ENCODE assay signal across 8 mouse cellular contexts in genomic region chr10:91270955-91271741, GRCm38 (mm10).
A peak's percentile ranks its signal among the peaks of the same experiment; 100 is the strongest.
DNase-seq lines count a peak whose midpoint lies in the region; ATAC-seq and TF ChIP-seq lines count a peak whose summit lies in the region.

No protein-coding gene starts in this region.

- no peak overlapping the region for H3K9ac ChIP-seq in forebrain, embryonic 12.5 days
- H3K9ac ChIP-seq in heart, postnatal 0 days (replicated peaks; ENCODE audit: low read depth, low read length) = peak overlapping the region; percentile 29; the same call in 1 of the 2 replicates
- no peak overlapping the region for H3K9ac ChIP-seq in liver, embryonic 14.5 days (replicated peaks)
- H3K9ac ChIP-seq in neural tube, embryonic 11.5 days (ENCODE audit: low read length) = no peak overlapping the region
- no peak overlapping the region for H3K9ac ChIP-seq in stomach, embryonic 16.5 days (ENCODE audit: low read length)

- peaks cover 10% of the 10 kb centered on the region for H3K9me3 ChIP-seq in E14TG2a.4 (ENCODE audit: low read length)
- H3K9me3 ChIP-seq in forebrain, embryonic 12.5 days = no peaks in the 10 kb centered on the region
- H3K9me3 ChIP-seq in heart, postnatal 0 days (replicated peaks; ENCODE audit: control insufficient read depth, low read length) = no peaks in the 10 kb centered on the region
- H3K9me3 ChIP-seq in liver, embryonic 14.5 days (ENCODE audit: control insufficient read depth, low read length) = no peaks in the 10 kb centered on the region
- no peaks in the 10 kb centered on the region for H3K9me3 ChIP-seq in neural tube, embryonic 11.5 days (ENCODE audit: control insufficient read depth, low read length)
- no peaks in the 10 kb centered on the region for H3K9me3 ChIP-seq in stomach, embryonic 16.5 days (replicated peaks; ENCODE audit: control insufficient read depth, low read length)

- H3K27me3 ChIP-seq in E14TG2a.4 (ENCODE audit: insufficient read depth, low read length) = peaks cover 10% of the 10 kb centered on the region
- no peaks in the 10 kb centered on the region for H3K27me3 ChIP-seq in forebrain, embryonic 12.5 days
- H3K27me3 ChIP-seq in heart, postnatal 0 days (ENCODE audit: control insufficient read depth, insufficient read depth, low read length) = no peaks in the 10 kb centered on the region
- H3K27me3 ChIP-seq in liver, embryonic 14.5 days (ENCODE audit: control insufficient read depth, insufficient read depth, low read length) = no peaks in the 10 kb centered on the region
- H3K27me3 ChIP-seq in neural tube, embryonic 11.5 days (ENCODE audit: control insufficient read depth, insufficient read depth, low read length) = no peaks in the 10 kb centered on the region
- no peaks in the 10 kb centered on the region for H3K27me3 ChIP-seq in stomach, embryonic 16.5 days (ENCODE audit: control insufficient read depth, insufficient read depth, low read length)

- WGBS in forebrain, embryonic 12.5 days = 13% methylated on average over 14 of the region's 14 CpGs
- 11% methylated on average over 14 of the region's 14 CpGs for WGBS in heart, postnatal 0 days
- 9% methylated on average over 14 of the region's 14 CpGs for WGBS in liver, embryonic 14.5 days (ENCODE audit: insufficient replicate concordance)
- 14% methylated on average over 14 of the region's 14 CpGs for WGBS in neural tube, embryonic 11.5 days
- 16% methylated on average over 14 of the region's 14 CpGs for WGBS in stomach, embryonic 16.5 days

- ATAC-seq in forebrain, embryonic 12.5 days (ENCODE audit: low FRiP score) = peak; percentile 76
- peak; percentile 57; the same call in 1 of the 2 replicates for ATAC-seq in heart, postnatal 0 days (ENCODE audit: insufficient read depth, low read depth)
- 0 out of 2 replicates have a peak, but pooled peaks have one; percentile 41 for ATAC-seq in liver, embryonic 14.5 days (ENCODE audit: insufficient read depth)
- peak; percentile 63; the same call in 1 of the 2 replicates for ATAC-seq in neural tube, embryonic 11.5 days (ENCODE audit: insufficient read depth, low FRiP score, low TSS enrichment)
- ATAC-seq in stomach, embryonic 16.5 days (ENCODE audit: insufficient read depth, low FRiP score) = no peak

- peak; percentile 92 for TF ChIP-seq CTCF in E14TG2a.4 (conservative IDR thresholded peaks at IDR 0.05; ENCODE audit: low read length)
- TF ChIP-seq CTCF in heart, postnatal 0 days (IDR thresholded peaks at IDR 0.05; ENCODE audit: low read depth) = peak; percentile 96
- TF ChIP-seq CTCF in liver, embryonic 14.5 days (IDR thresholded peaks at IDR 0.05; ENCODE audit: low read depth) = peak; percentile 96

- 0 out of 2 replicates have a peak overlapping the region, but pooled peaks have one; percentile 27 for H3K4me3 ChIP-seq in E14TG2a.4 (replicated peaks; ENCODE audit: low read length)
- no peak overlapping the region for H3K4me3 ChIP-seq in forebrain, embryonic 12.5 days (replicated peaks)
- peak overlapping the region; percentile 34 for H3K4me3 ChIP-seq in heart, postnatal 0 days (ENCODE audit: low read depth, low read length)
- H3K4me3 ChIP-seq in liver, embryonic 14.5 days (ENCODE audit: insufficient read depth in 1 of 2, low read depth in 2 of 2, low read length in 2 of 2) = peak overlapping the region in 1 of 2 experiments; percentile 35; a peak in 2 of 4 replicates
- no peak overlapping the region for H3K4me3 ChIP-seq in neural tube, embryonic 11.5 days (ENCODE audit: low read depth, low read length)
- no peak overlapping the region for H3K4me3 ChIP-seq in stomach, embryonic 16.5 days (replicated peaks; ENCODE audit: low read length)

- H3K36me3 ChIP-seq in E14TG2a.4 (ENCODE audit: insufficient read depth, low read length) = no peaks in the 10 kb centered on the region
- H3K36me3 ChIP-seq in forebrain, embryonic 12.5 days (replicated peaks) = no peaks in the 10 kb centered on the region
- H3K36me3 ChIP-seq in heart, postnatal 0 days (replicated peaks; ENCODE audit: control insufficient read depth, insufficient read depth, low read length) = no peaks in the 10 kb centered on the region
- H3K36me3 ChIP-seq in liver, embryonic 14.5 days (replicated peaks; ENCODE audit: control insufficient read depth, insufficient read depth, low read depth) = no peaks in the 10 kb centered on the region
- no peaks in the 10 kb centered on the region for H3K36me3 ChIP-seq in neural tube, embryonic 11.5 days (ENCODE audit: control insufficient read depth, insufficient read depth, low read length)
- H3K36me3 ChIP-seq in stomach, embryonic 16.5 days (ENCODE audit: control insufficient read depth, insufficient read depth, low read length) = no peaks in the 10 kb centered on the region

- peaks cover 14% of the 10 kb centered on the region for H3K4me1 ChIP-seq in E14TG2a.4 (replicated peaks; ENCODE audit: low read depth, low read length)
- peaks cover 16% of the 10 kb centered on the region for H3K4me1 ChIP-seq in forebrain, embryonic 12.5 days
- 0 out of 2 replicates have a peak, but pooled peaks cover 5% of the 10 kb centered on the region for H3K4me1 ChIP-seq in heart, postnatal 0 days (ENCODE audit: control insufficient read depth, insufficient read depth)
- no peaks in the 10 kb centered on the region for H3K4me1 ChIP-seq in liver, embryonic 14.5 days (replicated peaks; ENCODE audit: control insufficient read depth in 2 of 2, insufficient read depth in 2 of 2, low read length in 1 of 2)
- H3K4me1 ChIP-seq in neural tube, embryonic 11.5 days (ENCODE audit: control insufficient read depth, insufficient read depth, low read length) = no peaks in the 10 kb centered on the region
- H3K4me1 ChIP-seq in stomach, embryonic 16.5 days (ENCODE audit: control insufficient read depth, insufficient read depth, low read length) = peaks cover 6% of the 10 kb centered on the region

- H3K4me2 ChIP-seq in forebrain, embryonic 12.5 days = peak overlapping the region; percentile 8
- peak overlapping the region; percentile 60 for H3K4me2 ChIP-seq in heart, postnatal 0 days (ENCODE audit: low read depth, low read length)
- H3K4me2 ChIP-seq in liver, embryonic 14.5 days (ENCODE audit: low read depth) = peak overlapping the region; percentile 61
- no peak overlapping the region for H3K4me2 ChIP-seq in neural tube, embryonic 11.5 days (ENCODE audit: low read depth)
- H3K4me2 ChIP-seq in stomach, embryonic 16.5 days (ENCODE audit: low read depth, low read length) = peak overlapping the region; percentile 34

- H3K27ac ChIP-seq in forebrain, embryonic 12.5 days = no peak overlapping the region
- peak overlapping the region; percentile 64; the same call in 1 of the 2 replicates for H3K27ac ChIP-seq in heart, postnatal 0 days (ENCODE audit: low read depth)
- H3K27ac ChIP-seq in liver, embryonic 14.5 days = no peak overlapping the region
- H3K27ac ChIP-seq in neural tube, embryonic 11.5 days (ENCODE audit: low read depth, low read length) = no peak overlapping the region
- H3K27ac ChIP-seq in stomach, embryonic 16.5 days (ENCODE audit: low read length) = no peak overlapping the region

- peak; percentile 87 for DNase-seq in c-Kit-positive CD71-positive TER-119-positive erythroid progenitor cells, embryonic 14.5 days (ENCODE audit: low spot score)
- peak; percentile 69 for DNase-seq in heart, postnatal 0 days (ENCODE audit: low spot score)
- peak; percentile 78 to 89 for DNase-seq in kidney, postnatal 36 days
- DNase-seq in liver, embryonic 14.5 days (ENCODE audit: low read depth in 3 of 3, low spot score in 3 of 3) = peak; percentile 54 to 61 (median 59)
- peak; percentile 87 for DNase-seq in neural tube, embryonic 11.5 days (ENCODE audit: low spot score)

- TF ChIP-seq EP300 in heart, postnatal 0 days (IDR thresholded peaks at IDR 0.05; ENCODE audit: low read depth) = no peak
- no peak for TF ChIP-seq EP300 in liver, embryonic 14.5 days (IDR thresholded peaks at IDR 0.05; ENCODE audit: low read depth)

Comparison
In these comparisons a context has a peak if more than half of its experiments do, and no peak if none do; other contexts are left out.
1. H3K4me3 ChIP-seq: peak in E14TG2a.4 (single experiment) and heart, postnatal 0 days (single experiment); none in forebrain, embryonic 12.5 days (single experiment), neural tube, embryonic 11.5 days (single experiment) and stomach, embryonic 16.5 days (single experiment).
2. Peak in every context shown above with its lines, with median percentiles within 50 percentile points of each other: CTCF ChIP-seq and DNase-seq.